Mouse (Mus musculus) gastrocnemius, postnatal 25 days (tissue): Measurements from ENCODE around the gene Svs2. TPM values are rescaled to one million over a fixed set of nuclear protein-coding genes. Genes with fewer than 3 reads are reported as not detected.

Experiments
- total RNA-seq, 2 experiments: library from RNA; stranded (reverse); gene quantifications; 1 replicate in 1 of 2; 2 replicates in 1 of 2; pipeline ENCODE4 v1.2.3; 2021

The Svs2 gene
- total RNA-seq, 2 experiments from 2014 or later, result not detected

Other genes starting within 250 kb of the Svs2 start
- 10 to 100 TPM; 39.6 to 54.5 TPM for gene Ywhab, start 243.5 kb downstream of the Svs2 start, total RNA-seq
- 1 to 10 TPM in 1 of 2 experiments, not detected in 1; 1.5 TPM for gene Pabpc1l, start 213.0 kb downstream of the Svs2 start, total RNA-seq
- gene Stk4, start 168.1 kb downstream of the Svs2 start, total RNA-seq, result 1 to 10 TPM; 7.7 to 8.8 TPM
- gene Tomm34, start 167.3 kb downstream of the Svs2 start, total RNA-seq, result 10 to 100 TPM; 10.6 to 13.5 TPM
- 1 to 10 TPM in 1 of 2 experiments, under 1 TPM in 1; 0.90 to 1.4 TPM for gene Kcns1, start 67.4 kb downstream of the Svs2 start, total RNA-seq
- not detected for gene Wfdc5, start 55.7 kb downstream of the Svs2 start, total RNA-seq
- not detected for gene Wfdc12, start 47.9 kb downstream of the Svs2 start, total RNA-seq
- gene Wfdc15a, start 38.3 kb downstream of the Svs2 start, total RNA-seq, result not detected
- not detected for gene Wfdc15b, start 16.8 kb downstream of the Svs2 start, total RNA-seq
- gene Svs3b, start 18.2 kb upstream of the Svs2 start, total RNA-seq, result not detected
- not detected for gene Svs4, start 40.0 kb upstream of the Svs2 start, total RNA-seq
- gene Svs3a, start 50.8 kb upstream of the Svs2 start, total RNA-seq, result not detected
- not detected for gene Svs6, start 78.3 kb upstream of the Svs2 start, total RNA-seq
- gene Svs5, start 94.3 kb upstream of the Svs2 start, total RNA-seq, result not detected
- not detected for gene Slpi, start 150.6 kb upstream of the Svs2 start, total RNA-seq
- not detected for gene Rbpjl, start 164.7 kb upstream of the Svs2 start, total RNA-seq
- 1 to 10 TPM; 1.0 to 2.3 TPM for gene Matn4, start 166.7 kb upstream of the Svs2 start, total RNA-seq
- gene Sdc4, start 205.4 kb upstream of the Svs2 start, total RNA-seq, result 10 to 100 TPM; 28.0 to 62.1 TPM
- gene Sys1, start 218.5 kb upstream of the Svs2 start, total RNA-seq, result 10 to 100 TPM; 17.2 to 20.2 TPM
- 1 to 10 TPM; 3.2 to 8.9 TPM for gene Gm20458, start 222.5 kb upstream of the Svs2 start, total RNA-seq
- not detected for gene Trp53tg5, start 235.3 kb upstream of the Svs2 start, total RNA-seq
- 10 to 100 TPM; 21.2 to 35.4 TPM for gene Dbndd2, start 247.6 kb upstream of the Svs2 start, total RNA-seq